Mouse (Mus musculus) liver, embryonic 16.5 days (tissue): ENCODE data around the gene Mgll. TPM values are rescaled to one million over a fixed set of nuclear protein-coding genes. Genes with fewer than 3 reads are reported as not detected.
A peak's percentile ranks its signal among the peaks of the same experiment; 100 is the strongest.

Experiments
- ATAC-seq: fragments of 200-750 bp; cut with Nextera tagmentation; 2 replicates; pipeline ENCODE4 v1.8.0; 2017; ENCODE audit warnings: low read depth, mild to moderate bottlenecking, moderate number of reproducible peaks, moderate library complexity
- H3K27ac ChIP-seq: fragments of 300-500 bp; sonication (generic); 2 replicates; pipeline ENCODE4 v1.5.1; 2014; ENCODE audit warnings: mild to moderate bottlenecking, low read length
- H3K27me3 ChIP-seq: fragments of 300-500 bp; sonication (generic); 2 replicates; pipeline ENCODE4 v1.6.1; 2014; ENCODE audit warnings: low read depth, low read length, mixed read lengths; ENCODE audit not compliant: control insufficient read depth, insufficient read depth
- H3K36me3 ChIP-seq: fragments of 300-500 bp; sonication (generic); 2 replicates; pipeline ENCODE4 v1.6.1; 2014; ENCODE audit warnings: mild to moderate bottlenecking; ENCODE audit not compliant: control insufficient read depth, insufficient read depth
- H3K4me1 ChIP-seq: fragments of 300-500 bp; sonication (generic); 2 replicates; pipeline ENCODE4 v1.6.1; 2014; ENCODE audit warnings: low read depth, low read length, mixed read lengths; ENCODE audit not compliant: control insufficient read depth
- H3K4me2 ChIP-seq: fragments of 300-500 bp; sonication (generic); 2 replicates; pipeline ENCODE4 v1.6.1; 2014; ENCODE audit warnings: low read depth, low read length, mixed read lengths
- H3K4me3 ChIP-seq: fragments of 300-500 bp; sonication (generic); 2 replicates; pipeline ENCODE4 v1.5.1; 2014; ENCODE audit warnings: low read depth, mild to moderate bottlenecking, low read length
- H3K9ac ChIP-seq: fragments of 300-500 bp; sonication (generic); 2 replicates; pipeline ENCODE4 v1.6.1; 2014; ENCODE audit warnings: low read depth, low read length
- H3K9me3 ChIP-seq: fragments of 300-500 bp; sonication (generic); replicated peaks from 2 replicates; pipeline ENCODE4 v1.6.1; 2016; ENCODE audit warnings: low read length; ENCODE audit not compliant: control insufficient read depth
- WGBS: fragments of 180-500 bp; shearing (Covaris S2); extraction: QIAGEN DNeasy Blood & Tissue Kit; methylation state at CpG from one replicate; pipeline ENCODE4 v1.1.7; 2014; ENCODE audit not compliant: insufficient replicate concordance; 5-methylcytosine and 5-hydroxymethylcytosine counted together
- polyA plus RNA-seq: library from polyadenylated mRNA; unstranded; fragments of >200 nt; fragmentation: Nextera tagmentation; extraction: Ambion mirVana; gene quantifications from 2 replicates; pipeline ENCODE4 v1.2.1, GENCODE M21; 2015

The Mgll gene
- polyA plus RNA-seq, 1 experiment from 2014 or later: 62.3 TPM

DNA sequence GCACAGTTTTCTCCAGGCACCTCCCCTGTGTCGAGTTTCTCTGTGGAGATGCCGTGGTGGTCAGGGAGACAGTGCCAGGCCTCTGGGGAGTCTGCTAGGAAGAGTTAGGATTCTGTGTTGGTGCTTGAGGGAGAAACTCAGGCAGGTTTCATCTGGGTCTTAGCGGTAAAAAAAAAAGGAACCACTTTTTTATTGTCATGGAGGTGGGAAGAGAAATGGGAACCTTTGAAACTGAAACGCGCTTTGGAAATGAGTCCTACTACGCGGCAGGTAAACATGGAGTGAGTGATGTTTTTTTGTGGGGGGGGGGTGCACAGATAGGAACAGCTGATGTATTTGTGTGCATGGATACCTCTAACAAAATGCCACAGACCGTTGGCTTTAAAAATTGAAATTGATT lies 12.1 kb downstream of the Mgll start:
- H3K27me3 ChIP-seq: no peaks in the 10 kb centered on the region
- H3K9me3 ChIP-seq: no peaks in the 10 kb centered on the region
- H3K4me2 ChIP-seq: peak overlapping the region; percentile 4; the same call in 1 of the 2 replicates
- H3K9ac ChIP-seq: no peak overlapping the region
- ATAC-seq: no peak
- peaks cover 12% of the 10 kb centered on the region for H3K36me3 ChIP-seq
- no peak overlapping the region for H3K4me3 ChIP-seq
- WGBS: 77% methylated on average over 8 of the region's 8 CpGs
- H3K27ac ChIP-seq: peak overlapping the region; percentile 54
- peaks cover 80% of the 10 kb centered on the region for H3K4me1 ChIP-seq

GRCm38 (mm10) chr6:88736741-88737508 lies 12.7 kb downstream of the Mgll start:
- H3K4me3 ChIP-seq: no peak overlapping the region
- peaks cover 12% of the 10 kb centered on the region for H3K36me3 ChIP-seq
- no peak overlapping the region for H3K9ac ChIP-seq
- H3K4me1 ChIP-seq: peaks cover 80% of the 10 kb centered on the region
- H3K27ac ChIP-seq: peak overlapping the region; percentile 30; the same call in 1 of the 2 replicates
- H3K27me3 ChIP-seq: no peaks in the 10 kb centered on the region
- no peak overlapping the region; the same call in 1 of the 2 replicates for H3K4me2 ChIP-seq
- 71% methylated on average over 16 of the region's 16 CpGs for WGBS
- ATAC-seq: no peak
- H3K9me3 ChIP-seq: no peaks in the 10 kb centered on the region

GRCm38 (mm10) chr6:88737509-88737888 lies 13.3 kb downstream of the Mgll start:
- 80% methylated on average over 6 of the region's 6 CpGs for WGBS
- ATAC-seq: no peak
- H3K4me3 ChIP-seq: no peak overlapping the region
- no peak overlapping the region for H3K9ac ChIP-seq
- no peaks in the 10 kb centered on the region for H3K9me3 ChIP-seq
- H3K36me3 ChIP-seq: peaks cover 12% of the 10 kb centered on the region
- H3K4me2 ChIP-seq: no peak overlapping the region
- peaks cover 80% of the 10 kb centered on the region for H3K4me1 ChIP-seq
- no peaks in the 10 kb centered on the region for H3K27me3 ChIP-seq
- peak overlapping the region; percentile 4 for H3K27ac ChIP-seq

DNA sequence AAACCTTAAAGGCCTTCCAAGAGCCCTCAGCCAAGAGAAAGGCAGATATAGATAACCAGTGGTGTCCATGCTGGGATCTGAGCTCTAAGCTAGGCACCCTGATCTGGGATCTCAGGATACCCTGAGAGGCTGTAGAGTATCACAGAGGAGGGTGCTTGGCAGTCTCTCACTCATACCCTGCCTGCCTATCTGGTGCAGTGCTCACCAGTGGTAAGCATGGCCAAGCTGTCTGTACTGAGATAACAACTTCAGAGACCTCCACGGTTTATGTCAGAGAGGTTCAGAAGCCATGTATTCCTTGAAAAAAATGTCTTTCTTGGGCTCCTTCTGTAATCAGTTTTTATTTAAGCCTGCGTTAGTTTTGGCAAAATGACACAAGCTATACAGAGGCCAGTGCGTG lies 16.8 kb downstream of the Mgll start:
- Histone ChIP-seq H3K4me2 (peak overlapping the region; percentile 22), H3K9ac (peak overlapping the region; percentile 46)

GRCm38 (mm10) chr6:88741791-88742190 lies 17.6 kb downstream of the Mgll start:
- peak overlapping the region; percentile 87 for H3K27ac ChIP-seq
- H3K9ac ChIP-seq: peak overlapping the region; percentile 10; the same call in 1 of the 2 replicates
- no peak for ATAC-seq
- H3K4me3 ChIP-seq: no peak overlapping the region
- no peaks in the 10 kb centered on the region for H3K9me3 ChIP-seq
- 79% methylated on average over 3 of the region's 3 CpGs for WGBS
- H3K4me2 ChIP-seq: peak overlapping the region; percentile 22
- H3K27me3 ChIP-seq: no peaks in the 10 kb centered on the region
- H3K36me3 ChIP-seq: peaks cover 10% of the 10 kb centered on the region
- H3K4me1 ChIP-seq: peaks cover 49% of the 10 kb centered on the region

More for the DNA sequence above, 16.8 kb downstream of the Mgll start:
- no peaks in the 10 kb centered on the region for H3K9me3 ChIP-seq
- no peaks in the 10 kb centered on the region for H3K27me3 ChIP-seq
- peaks cover 56% of the 10 kb centered on the region for H3K4me1 ChIP-seq
- H3K4me3 ChIP-seq: peak overlapping the region; percentile 1; the same call in 1 of the 2 replicates
- H3K27ac ChIP-seq: peak overlapping the region; percentile 87
- peak; percentile 99 for ATAC-seq
- H3K36me3 ChIP-seq: peaks cover 7% of the 10 kb centered on the region
- WGBS: 22% methylated on average over 3 of the region's 3 CpGs

- 66% methylated on average over 9 of the region's 9 CpGs for WGBS
- H3K9me3 ChIP-seq: no peaks in the 10 kb centered on the region
- H3K4me1 ChIP-seq: peaks cover 49% of the 10 kb centered on the region
- H3K27ac ChIP-seq: peak overlapping the region; percentile 8; the same call in 1 of the 2 replicates
- no peaks in the 10 kb centered on the region for H3K27me3 ChIP-seq
- H3K9ac ChIP-seq: peak overlapping the region; percentile 10; the same call in 1 of the 2 replicates
- no peak overlapping the region for H3K4me3 ChIP-seq
- no peak for ATAC-seq
- H3K4me2 ChIP-seq: no peak overlapping the region
- H3K36me3 ChIP-seq: peaks cover 8% of the 10 kb centered on the region
These were observed 18.2 kb downstream of the Mgll start for GRCm38 (mm10) chr6:88742286-88743011.

- Histone ChIP-seq H3K9ac (no peak overlapping the region), H3K9me3 (no peaks in the 10 kb centered on the region), H3K36me3 (peaks cover 4% of the 10 kb centered on the region), H3K4me2 (no peak overlapping the region), H3K27me3 (no peaks in the 10 kb centered on the region), H3K27ac (0 out of 2 replicates have a peak overlapping the region, but pooled peaks have one; percentile 16), H3K4me1 (peaks cover 48% of the 10 kb centered on the region), H3K4me3 (no peak overlapping the region)
- ATAC-seq: no peak
- 73% methylated on average over 14 of the region's 14 CpGs for WGBS
These were observed 19.5 kb downstream of the Mgll start for GRCm38 (mm10) chr6:88743601-88744291.

DNA sequence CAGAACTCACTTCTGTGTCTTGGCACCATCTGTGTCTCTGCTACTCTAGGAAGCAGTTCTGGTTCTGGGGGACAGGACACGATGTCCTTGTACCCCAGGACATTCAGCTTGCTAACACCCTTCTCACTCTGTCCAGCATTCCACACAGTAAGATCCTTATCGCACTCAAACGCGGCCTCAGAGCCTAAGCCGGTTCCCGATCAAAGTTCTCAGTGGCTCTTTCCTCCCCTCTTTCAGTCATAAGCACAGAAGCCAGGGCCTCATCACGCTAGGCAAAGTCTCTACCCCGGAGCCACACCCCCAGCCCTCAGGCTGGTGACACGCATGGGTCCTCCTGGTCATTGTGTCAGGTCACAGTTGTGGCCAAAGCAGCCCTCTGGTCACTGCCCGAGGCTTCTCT lies 20.8 kb downstream of the Mgll start:
- peaks cover 4% of the 10 kb centered on the region for H3K36me3 ChIP-seq
- WGBS: 81% methylated on average over 10 of the region's 10 CpGs

More for the DNA sequence above, 20.8 kb downstream of the Mgll start:
- Histone ChIP-seq H3K27ac (no peak overlapping the region), H3K9ac (no peak overlapping the region), H3K4me3 (no peak overlapping the region), H3K27me3 (no peaks in the 10 kb centered on the region), H3K9me3 (no peaks in the 10 kb centered on the region), H3K4me2 (no peak overlapping the region), H3K4me1 (peaks cover 46% of the 10 kb centered on the region)
- no peak for ATAC-seq
